Mouse (Mus musculus): ENCODE measurements around the gene Rpl7l1.

- TF ChIP-seq CTCF (conservative IDR thresholded peaks at IDR 0.05; ENCODE audit: low read length) (no peak), POU5F1 (IDR thresholded peaks at IDR 0.05; ENCODE audit: borderline replicate concordance, low read length) (no peak)
Observed at GRCm38 (mm10) chr17:46771616-46772015, 10.9 kb downstream of the Rpl7l1 start.

Measured in E14TG2a.4 (cell line).